Mouse (Mus musculus): Measurements from ENCODE around the gene G6pc. TPM values are rescaled to one million over a fixed set of nuclear protein-coding genes. Genes with fewer than 3 reads are reported as not detected.
"Not testable (repeated sequence)": the region's sequence is repeated elsewhere in the genome, so short reads cannot be mapped to it uniquely, and the experiment has no call there.

Gene G6pc
- polyA plus RNA-seq, 1 experiment = not detected

GRCm38 (mm10) chr11:101354438-101355010 is 12.8 kb upstream of the G6pc start:
- no peak for DNase-seq (ENCODE audit: extremely low spot score in 1 of 2, low spot score in 1 of 2)

GRCm38 (mm10) chr11:101355916-101356315 is 11.4 kb upstream of the G6pc start:
- DNase-seq (ENCODE audit: extremely low spot score in 1 of 2, low spot score in 1 of 2) = no peak

DNA sequence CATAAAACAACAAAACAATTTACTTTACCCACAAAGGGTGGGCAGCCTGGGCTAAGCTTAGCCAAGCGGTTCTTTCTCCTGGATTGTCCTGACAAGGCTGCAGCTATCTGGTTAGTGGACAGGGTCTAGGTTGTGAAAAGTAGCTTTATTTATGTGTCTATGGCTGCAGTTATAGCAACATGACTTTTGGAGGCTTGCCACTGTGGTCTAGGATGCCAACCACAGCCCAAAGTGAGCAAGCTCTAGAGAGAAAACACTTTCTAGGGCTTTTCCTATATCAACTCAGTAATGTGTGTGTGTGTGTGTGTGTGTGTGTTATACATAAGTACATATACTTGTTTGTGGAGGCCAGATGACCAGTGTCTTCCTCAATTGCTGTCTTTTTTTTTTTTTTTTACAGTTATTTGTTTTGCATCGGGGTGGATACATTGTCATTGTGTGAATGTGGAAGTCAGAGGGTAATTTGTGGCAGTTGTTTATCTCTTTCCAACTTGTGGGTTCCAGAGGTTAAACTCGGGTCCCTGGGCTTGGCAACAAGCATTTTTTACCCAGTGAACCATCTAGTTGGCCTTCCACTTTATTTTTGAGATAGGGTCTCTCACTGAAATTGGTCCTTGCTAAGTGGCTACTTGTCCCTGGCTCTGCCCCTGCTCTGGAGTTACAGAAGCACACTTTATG is 9.7 kb upstream of the G6pc start:
- no peak for DNase-seq (ENCODE audit: extremely low spot score in 1 of 2, low spot score in 1 of 2)

- no peak for DNase-seq (ENCODE audit: extremely low spot score in 1 of 2, low spot score in 1 of 2)
Measured at GRCm38 (mm10) chr11:101359776-101360175, 7.6 kb upstream of the G6pc start.

DNA sequence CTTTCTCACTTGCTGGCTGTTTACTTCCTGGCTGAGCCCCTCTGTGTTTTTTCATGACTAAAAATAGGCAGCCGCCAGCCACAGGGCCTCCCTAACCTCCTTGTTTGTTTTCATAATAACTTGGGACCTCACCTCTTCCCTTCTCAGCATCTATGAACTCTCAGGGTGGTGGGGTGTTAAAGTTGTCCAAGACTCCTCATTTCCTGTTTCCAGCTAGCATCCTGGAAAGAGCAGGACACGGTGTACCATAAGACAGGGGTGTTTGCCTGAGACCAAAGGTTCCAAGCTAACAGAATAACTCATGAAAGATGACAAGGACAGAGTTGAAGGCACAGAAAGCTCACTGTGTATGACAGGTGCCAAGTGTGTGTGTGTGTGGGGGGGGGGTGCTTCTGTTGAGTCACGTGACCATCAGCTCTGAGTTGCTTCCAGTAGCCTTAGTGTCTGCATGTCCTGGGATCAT is 6.7 kb upstream of the G6pc start:
- no peak for DNase-seq (ENCODE audit: extremely low spot score in 1 of 2, low spot score in 1 of 2)

- DNase-seq (ENCODE audit: extremely low spot score in 1 of 2, low spot score in 1 of 2) = no peak
Measured at GRCm38 (mm10) chr11:101364531-101364931, 2.8 kb upstream of the G6pc start.

- DNase-seq (ENCODE audit: extremely low spot score in 1 of 2, low spot score in 1 of 2) = no peak
Measured at GRCm38 (mm10) chr11:101370141-101370540, 2.8 kb downstream of the G6pc start.

DNA sequence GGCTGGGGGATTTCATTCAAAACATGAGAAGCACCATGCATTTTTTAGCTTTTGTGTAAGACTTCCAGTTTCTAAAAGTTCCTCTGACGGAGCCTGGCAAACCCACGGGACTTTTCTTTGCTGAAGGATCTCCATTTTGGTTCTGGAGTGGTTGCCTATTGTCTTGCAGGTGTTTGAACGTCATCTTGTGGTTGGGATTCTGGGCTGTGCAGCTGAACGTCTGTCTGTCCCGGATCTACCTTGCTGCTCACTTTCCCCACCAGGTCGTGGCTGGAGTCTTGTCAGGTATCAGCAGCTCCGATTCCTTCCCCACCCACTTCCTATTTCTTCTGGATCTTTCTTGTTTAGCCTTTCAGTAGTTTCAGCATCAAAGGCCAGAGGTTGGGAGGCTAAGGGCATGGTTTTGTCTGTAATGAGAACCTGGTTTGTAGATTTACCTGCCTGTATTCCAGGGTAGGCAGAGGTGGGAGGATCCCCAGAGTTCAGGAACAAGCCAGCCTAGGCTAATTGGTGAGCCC is 7.1 kb downstream of the G6pc start:
- DNase-seq (ENCODE audit: extremely low spot score in 1 of 2, low spot score in 1 of 2) = no peak

GRCm38 (mm10) chr11:101378196-101378595 is 10.8 kb downstream of the G6pc start:
- DNase-seq (ENCODE audit: extremely low spot score in 1 of 2, low spot score in 1 of 2) = not testable (repeated sequence)

GRCm38 (mm10) chr11:101378926-101379325 is 11.6 kb downstream of the G6pc start:
- no peak for DNase-seq (ENCODE audit: extremely low spot score in 1 of 2, low spot score in 1 of 2)

DNA sequence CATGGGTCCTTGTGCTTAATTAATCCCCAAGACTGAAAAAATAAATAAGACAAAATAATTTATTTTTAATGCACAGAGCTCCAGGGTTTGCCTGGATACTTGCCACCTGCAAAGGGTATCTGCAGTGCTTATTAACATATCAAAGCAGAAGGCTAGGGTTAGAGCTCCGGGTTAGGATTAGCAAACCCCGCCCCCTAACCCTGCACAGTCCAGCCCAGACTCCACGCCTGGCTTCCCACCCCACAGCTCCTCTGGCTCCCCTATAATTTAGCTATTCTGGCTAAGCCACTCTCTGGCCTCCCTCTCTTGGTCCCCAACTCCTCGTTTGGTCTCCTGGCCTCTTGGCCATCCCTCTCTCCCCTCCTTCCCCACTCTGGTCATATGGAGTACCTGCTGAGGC is 14.5 kb downstream of the G6pc start:
- DNase-seq (ENCODE audit: extremely low spot score in 1 of 2, low spot score in 1 of 2) = no peak

- peak in 1 of 2 experiments; percentile 86 for DNase-seq (ENCODE audit: extremely low spot score in 1 of 2, low spot score in 1 of 2)
Measured at GRCm38 (mm10) chr11:101395110-101395509, 27.7 kb downstream of the G6pc start.

DNA sequence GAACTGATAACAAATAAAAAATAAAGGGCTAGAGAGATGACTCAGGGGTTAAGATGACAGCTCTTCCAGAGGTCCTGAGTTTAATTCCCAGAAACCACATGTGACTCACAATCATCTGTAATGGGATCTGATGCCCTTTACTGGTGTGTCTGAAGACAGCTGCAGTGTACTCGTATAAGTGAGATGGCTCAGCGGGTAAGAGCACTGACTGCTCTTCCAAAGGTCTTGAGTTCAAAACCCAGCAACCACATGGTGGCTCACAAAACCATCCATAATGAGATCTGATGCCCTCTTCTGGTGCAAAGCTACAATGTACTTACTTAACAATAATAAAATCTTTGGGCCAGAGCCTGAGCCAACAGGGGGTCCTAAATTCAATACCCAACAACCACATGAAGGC is 47.9 kb downstream of the G6pc start:
- DNase-seq (ENCODE audit: extremely low spot score in 1 of 2, low spot score in 1 of 2) = no peak

DNA sequence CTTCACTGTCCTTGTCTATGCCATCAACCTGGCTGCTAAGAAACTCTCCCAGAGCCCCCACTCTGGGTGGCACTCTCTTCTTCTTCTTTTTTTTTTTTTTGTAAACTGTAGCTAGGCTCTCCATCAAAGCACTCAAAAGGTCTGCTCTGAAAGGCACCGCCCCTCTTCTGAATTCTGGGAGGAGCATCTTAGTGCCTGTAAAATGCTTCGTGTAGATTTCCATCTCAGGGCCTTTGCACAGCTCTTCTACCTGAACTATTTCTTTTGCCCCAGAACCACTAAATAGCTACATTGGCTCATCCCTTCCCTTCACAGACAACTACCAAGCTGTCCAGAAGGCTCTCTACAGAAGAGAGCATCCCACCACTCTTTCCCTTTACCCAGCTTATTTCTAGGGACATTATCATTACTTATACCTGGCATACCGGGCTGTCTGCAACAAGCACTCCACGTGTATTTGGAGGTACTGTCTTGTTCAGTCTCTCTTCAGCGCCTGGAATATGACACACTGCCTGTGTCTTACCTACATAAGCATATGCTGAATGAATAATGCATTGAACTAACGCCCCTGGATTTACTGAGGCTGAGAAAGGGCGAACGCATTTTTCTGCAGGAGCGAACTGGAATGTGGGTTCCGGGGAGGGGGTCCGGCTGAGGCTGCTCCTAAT is 49.2 kb downstream of the G6pc start:
- no peak for DNase-seq (ENCODE audit: extremely low spot score in 1 of 2, low spot score in 1 of 2)

DNA sequence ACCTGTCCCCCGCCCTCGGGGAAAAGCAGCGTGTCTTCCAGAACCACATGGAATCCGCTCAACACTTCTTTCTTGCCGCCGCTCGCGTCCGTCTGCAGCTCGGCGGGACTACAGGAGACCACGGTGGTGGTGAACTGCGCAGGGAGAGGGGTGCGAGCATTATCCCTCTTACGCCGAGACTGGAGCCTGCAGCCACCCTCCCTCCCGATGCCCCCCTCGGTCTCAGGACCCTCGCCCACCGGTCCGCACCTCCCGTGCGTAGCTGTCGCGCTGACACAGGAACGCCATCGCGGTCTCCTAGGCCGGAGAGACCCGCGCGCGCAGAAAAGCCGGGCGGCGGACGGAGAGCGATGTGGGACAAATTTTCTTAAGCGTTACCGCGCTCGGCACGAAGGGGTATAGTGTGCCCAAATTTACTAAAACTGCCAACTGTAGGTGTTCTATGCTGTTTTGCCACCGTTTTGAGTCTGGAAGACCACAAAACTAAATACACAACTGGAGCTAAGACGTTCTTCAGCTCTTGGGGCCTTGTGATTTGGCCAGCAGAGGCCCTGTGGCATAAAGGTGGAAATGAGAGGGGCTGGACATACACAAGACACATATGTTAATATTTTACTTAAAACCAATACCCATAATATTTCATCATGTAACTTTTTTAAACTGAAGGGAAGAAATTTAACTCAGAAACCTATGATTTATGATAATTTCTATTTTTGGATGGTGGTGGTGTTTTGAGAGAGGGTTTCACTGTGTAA is 49.9 kb downstream of the G6pc start, which contains the start of gene Aarsd1:
TSS of gene Aarsd1 (minus strand) at position 515 of the 755 bp plus-strand sequence.
- DNase-seq (ENCODE audit: extremely low spot score in 1 of 2, low spot score in 1 of 2) = peak; percentile 59 to 92

- peak; percentile 58 to 70 for DNase-seq (ENCODE audit: extremely low spot score in 1 of 2, low spot score in 1 of 2)
Measured at GRCm38 (mm10) chr11:101418991-101419390, 51.6 kb downstream of the G6pc start.

DNA sequence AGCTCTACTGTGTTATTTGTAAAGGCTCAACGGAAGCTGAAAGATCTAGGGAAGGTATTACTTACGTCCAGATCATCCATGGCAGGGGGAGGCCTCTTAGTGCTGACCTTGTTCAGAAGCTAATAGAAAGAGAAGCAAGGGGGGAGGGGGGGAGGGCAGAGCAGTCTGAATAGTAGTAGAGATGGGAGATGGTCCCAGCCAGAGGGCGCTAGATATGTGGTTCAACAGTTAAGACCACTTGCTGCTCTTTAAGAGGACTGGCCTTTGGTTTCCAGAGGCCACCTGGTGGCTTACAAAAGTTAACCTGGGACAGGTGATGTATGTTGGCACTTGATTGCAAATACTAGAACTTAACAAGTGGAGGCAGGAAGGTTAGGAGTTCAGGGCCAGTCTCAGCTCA is 52.2 kb downstream of the G6pc start:
- no peak for DNase-seq (ENCODE audit: extremely low spot score in 1 of 2, low spot score in 1 of 2)

DNA sequence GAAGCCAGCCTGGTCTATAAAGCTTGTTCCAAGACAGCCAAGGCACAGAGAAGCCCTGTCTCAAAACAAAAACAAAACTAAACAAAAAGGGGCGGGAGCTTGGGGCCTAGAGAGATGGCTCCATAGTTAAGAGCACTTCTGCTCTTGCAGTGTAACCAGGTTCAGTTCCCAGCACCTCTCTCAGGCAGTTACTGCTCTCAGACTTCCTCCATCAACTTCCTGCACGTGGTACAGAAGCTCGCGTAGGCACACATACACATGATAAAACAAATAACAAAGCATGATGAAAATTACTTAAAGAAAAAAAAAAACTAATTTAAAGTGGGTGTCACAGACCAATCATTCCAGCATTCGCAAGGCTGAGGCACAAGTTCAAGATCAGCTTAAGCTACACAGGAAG is 52.8 kb downstream of the G6pc start:
- DNase-seq (ENCODE audit: extremely low spot score in 1 of 2, low spot score in 1 of 2) = no peak

DNA sequence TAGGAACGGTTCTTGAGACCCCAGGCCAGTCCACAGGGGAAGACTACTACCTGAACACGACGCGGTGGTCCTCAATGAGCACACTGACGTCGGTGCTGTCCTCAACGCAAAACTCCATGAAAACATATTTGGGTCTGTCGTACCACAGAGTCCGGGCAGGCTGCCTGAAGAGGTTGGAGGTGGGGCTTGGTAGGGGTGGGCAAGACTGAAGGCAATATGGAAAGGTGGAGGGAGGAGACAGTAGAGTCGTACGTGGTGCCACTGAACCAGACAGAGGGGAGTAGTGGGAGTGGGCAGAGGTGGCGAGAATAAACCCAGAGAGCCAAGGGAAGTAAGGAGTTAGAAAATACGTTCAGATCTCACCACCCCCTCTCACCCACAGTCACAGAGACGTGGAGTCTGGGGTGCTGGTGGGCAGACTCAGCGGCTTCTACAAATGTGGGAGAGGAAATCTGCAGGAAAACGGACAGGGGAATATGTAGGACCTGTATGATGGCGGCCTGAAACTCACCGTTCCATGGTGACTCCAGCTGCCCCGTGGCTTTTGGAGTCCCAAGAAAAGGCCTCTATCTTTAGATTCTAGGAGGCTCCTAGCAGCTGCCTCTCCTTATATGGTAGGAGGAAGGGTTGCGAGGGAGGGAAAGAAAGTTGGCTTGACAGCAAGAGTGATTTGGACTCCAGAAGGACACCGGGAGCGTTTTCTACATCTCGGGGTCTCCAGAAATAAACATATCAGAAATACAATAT is 56.9 kb downstream of the G6pc start, which contains the start of gene Gm27029:
TSS of gene Gm27029 (minus strand) at position 692 of the 747 bp plus-strand sequence.
- peak in 1 of 2 experiments; percentile 33 for DNase-seq (ENCODE audit: extremely low spot score in 1 of 2, low spot score in 1 of 2)
